Mouse (Mus musculus) v-Abl transformed pro-B cells (cell line): Measurements from ENCODE around the gene Fbxl12.

Source experiments
- in situ Hi-C, 2 experiments: fragments of 400-800 bp; cut with MboI; formaldehyde crosslinking; loops; one replicate each; pipeline ENCODE4 v1.15.1; 2025; ENCODE audit not compliant: unreplicated experiment in 2 of 2

The Fbxl12 gene

GRCm38 (mm10) chr9:20607100-20607974, 37.2 kb downstream of the Fbxl12 start:
- in situ Hi-C loops, result loop anchor here in 1 of 2 experiments (10.0 kb wide), 2 partner anchors 47 to 127 kb away; partner anchors contain the start of gene Pin1

DNA sequence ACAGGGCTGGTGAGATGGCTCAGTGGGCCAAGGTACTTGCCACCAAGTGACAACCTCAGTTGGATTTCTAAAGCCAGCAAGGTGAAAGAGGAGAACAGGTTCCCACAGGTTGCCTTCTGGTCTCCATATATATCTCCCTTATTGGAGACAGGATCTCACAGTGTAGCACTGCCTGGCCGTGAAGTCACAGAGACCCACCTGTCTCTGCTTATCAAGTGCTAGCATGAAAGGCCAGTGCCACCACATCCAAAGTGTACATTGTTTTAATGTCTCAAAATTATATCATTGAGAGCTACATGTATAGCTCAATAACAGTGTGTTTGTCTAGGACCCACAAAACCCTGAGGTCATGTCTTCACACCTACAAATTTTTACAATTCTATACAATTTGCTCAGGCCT, 38.3 kb downstream of the Fbxl12 start:
- in situ Hi-C loops, result loop anchor here in 1 of 2 experiments (10.0 kb wide), 2 partner anchors 49 to 129 kb away; partner anchors contain the start of gene Pin1

DNA sequence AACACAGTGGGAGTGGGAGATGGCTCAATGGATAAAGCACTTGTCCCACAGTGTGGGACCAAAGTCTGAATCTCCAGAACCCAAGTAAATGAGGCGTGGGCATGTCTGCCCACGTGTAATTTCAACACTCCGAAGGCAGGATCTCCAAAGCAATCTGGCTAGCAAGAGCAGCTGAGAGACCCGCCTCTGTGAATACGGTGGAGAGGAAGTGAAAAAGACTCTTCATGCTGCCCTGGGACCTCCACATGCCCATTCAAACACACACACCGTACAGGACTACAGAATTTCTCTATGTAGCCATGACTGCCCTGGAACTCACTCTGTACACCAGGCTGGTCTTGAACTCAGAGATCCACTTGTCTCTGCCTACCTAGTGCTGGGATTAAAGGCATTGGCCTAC, 43.3 kb downstream of the Fbxl12 start:
- in situ Hi-C loops, result loop anchor here in 1 of 2 experiments (10.0 kb wide), 2 partner anchors 54 to 134 kb away; partner anchors contain the start of gene Pin1

DNA sequence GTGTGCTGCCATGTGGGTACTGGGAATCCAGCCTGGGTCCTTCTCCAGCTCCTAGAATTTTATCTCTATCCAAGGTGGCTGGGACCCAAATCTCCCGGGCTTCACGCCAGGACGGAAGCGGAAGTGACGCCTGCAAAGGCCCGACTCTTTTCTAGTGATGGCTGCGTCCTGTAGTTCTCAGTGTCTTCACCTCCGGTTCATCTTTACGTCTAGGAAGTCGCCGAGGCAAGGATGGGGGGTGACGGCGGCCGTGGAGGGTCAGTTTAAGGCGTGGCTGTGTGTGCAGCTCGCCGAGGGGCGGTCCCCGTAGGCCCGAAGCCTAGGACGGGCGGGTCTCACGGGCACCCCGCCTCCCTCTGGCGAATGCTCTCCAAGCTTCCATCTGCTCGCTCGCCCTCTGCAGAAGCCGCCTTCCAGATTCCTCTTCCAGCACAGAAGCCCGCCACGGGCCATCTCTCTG, 63.4 kb downstream of the Fbxl12 start, which contains the start of gene Zfp846:
TSS of gene Zfp846 (plus strand) at position 117 of the 460 bp plus-strand sequence.
- in situ Hi-C loops, result loop anchor here (5.0 kb wide), 3 partner anchors 71 to 119 kb away; partner anchors contain the start of genes Pin1 (in 1 of the 2) and Zfp26 (in 1 of the 2)

DNA sequence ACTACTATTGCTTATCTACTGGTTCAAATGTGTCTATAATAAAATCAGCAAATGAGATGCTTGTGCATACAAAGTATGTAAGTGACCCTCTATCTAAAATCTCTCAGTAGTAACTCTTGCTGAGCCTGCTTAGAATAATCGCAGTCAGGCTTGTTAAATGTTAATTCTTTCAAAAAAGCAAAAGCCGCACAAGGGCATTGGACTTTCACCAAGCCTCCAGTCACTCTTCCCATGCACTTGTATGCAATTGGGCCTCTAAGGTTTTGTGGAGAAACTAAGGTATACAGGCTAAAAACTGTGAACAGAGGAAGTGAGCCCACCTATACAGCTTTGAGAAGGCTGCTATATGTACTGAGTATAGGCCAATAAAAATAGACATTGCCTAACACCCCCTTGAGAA, 68.0 kb downstream of the Fbxl12 start:
- in situ Hi-C loops, result no loop called here

DNA sequence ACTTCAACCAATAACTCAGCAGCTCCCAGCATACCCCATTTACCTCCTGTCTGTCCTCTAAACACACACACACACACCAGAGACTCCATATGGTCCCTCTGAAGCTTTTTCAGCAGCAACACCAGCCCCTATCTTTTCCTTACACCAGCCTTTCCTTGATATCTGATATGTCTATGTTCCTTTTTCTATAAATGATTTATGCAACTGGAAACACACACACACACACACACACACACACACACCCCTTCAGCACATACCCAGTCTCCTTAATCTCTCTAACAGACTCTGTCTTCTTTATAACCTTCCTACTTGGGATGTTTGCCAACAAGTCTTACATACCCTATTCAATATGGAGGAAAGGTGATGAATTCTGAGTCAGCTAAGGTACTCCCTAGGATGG, 73.5 kb downstream of the Fbxl12 start:
- in situ Hi-C loops, result loop anchor here in 1 of 2 experiments (25.0 kb wide), 1 partner anchor 291 kb away; the partner anchor contains the start of gene A230050P20Rik
